Mouse (Mus musculus): ENCODE measurements at regions not wholly inside any gene's neighbourhood (a gene's known extent, or its start where the extent isn't known, plus 50 kb on each side); places are given as distances from the start of the nearest gene placed in this dataset.

GRCm38 (mm10) chr12:48605423-48605822 lies 777.0 kb upstream of the Foxg1 start:
- TF ChIP-seq CTCF (IDR thresholded peaks at IDR 0.05; ENCODE audit: borderline replicate concordance, extremely low read depth, insufficient read depth, insufficient read length), result no peak
- TF ChIP-seq POLR2A (IDR thresholded peaks at IDR 0.05; ENCODE audit: borderline replicate concordance, extremely low read depth, insufficient read depth, insufficient read length, poor library complexity, severe bottlenecking), result no peak
